Mouse (Mus musculus): ENCODE measurements around the gene Tmprss2.
"Not testable (repeated sequence)": the region's sequence is repeated elsewhere in the genome, so short reads cannot be mapped to it uniquely, and the experiment has no call there.

Tmprss2 gene

DNA sequence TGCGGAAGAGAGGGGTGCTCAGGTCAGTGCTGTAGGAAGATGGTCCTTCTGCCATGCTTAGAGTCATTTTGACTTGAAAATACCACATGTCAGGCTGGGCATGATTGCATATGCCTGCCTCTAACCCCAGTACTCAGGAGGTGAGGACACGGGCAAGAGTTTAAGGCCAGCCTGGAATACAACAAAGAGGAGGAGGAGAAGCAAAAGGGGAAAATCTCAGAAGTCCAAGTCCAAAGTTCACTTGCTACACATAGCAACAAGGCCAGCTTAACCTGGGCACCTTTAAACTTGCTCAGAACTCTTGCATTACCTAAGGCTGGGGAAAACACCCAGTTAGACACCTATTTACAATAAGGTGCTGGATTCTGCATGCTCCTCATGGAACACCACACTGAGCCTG lies 19.5 kb downstream of the Tmprss2 start:
- in situ Hi-C loops (cut with MboI, MseI) = no loop called here

DNA sequence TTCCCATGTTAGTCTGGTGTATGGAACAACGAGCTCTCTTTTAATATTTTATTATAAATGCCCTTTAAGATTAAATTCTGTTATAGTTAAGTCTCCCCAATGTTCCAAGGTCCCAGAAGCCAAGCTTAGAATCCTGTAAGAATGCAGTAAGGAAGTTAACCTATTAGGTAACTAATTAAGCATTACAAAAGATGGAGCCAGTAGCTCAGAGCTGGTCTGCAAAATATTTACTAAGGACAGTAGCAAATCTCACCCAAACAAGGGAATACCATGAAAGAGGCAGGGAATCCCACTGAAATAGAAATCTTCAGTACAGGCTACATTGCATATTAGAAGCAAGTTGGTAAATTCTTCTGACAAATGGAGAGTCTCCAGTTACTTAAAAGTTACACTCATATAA lies 28.1 kb downstream of the Tmprss2 start:
- in situ Hi-C loops (cut with MboI, MseI) = not testable (repeated sequence)

DNA sequence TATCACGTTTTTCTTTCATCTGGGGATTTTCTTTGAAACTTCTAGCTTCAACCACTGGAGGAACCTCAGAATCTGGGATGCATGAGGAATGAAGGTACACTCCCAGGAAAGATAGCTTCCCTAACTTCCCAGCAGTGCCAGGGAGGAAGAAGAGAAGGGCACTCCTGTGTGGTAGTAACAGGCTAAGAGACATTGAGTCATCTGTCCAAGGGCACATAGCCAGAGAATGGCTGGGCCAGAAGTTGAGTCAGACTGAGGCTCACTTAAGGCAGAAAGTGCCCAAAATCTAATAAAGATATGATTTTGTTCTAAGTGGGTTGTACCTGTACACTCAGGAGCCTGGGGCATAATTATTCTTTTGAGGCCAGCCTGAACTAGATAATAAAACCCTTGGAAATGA lies 41.6 kb downstream of the Tmprss2 start:
- in situ Hi-C loops (cut with MboI, MseI) = no loop called here

GRCm38 (mm10) chr16:97568662-97569061 lies 42.3 kb downstream of the Tmprss2 start:
- in situ Hi-C loops (cut with MboI, MseI) = no loop called here

DNA sequence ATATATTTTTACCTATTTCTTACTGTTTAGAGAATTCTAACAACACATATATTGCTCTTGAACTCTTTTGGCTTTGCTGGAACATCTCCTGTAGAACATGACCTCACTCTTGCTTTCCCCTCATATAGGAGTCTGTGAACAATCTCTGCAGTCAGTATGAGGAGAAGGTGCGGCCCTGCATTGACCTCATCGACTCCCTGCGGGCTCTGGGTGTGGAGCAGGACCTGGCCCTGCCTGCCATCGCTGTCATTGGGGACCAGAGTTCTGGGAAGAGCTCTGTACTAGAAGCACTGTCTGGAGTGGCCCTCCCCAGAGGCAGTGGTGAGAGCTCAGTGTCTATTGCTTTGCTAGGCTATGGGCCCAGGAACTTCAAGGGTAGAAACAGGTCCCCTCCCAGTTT lies 66.7 kb downstream of the Tmprss2 start:
- in situ Hi-C loops (cut with MboI, MseI) = no loop called here

GRCm38 (mm10) chr16:97536859-97537258 lies 74.1 kb downstream of the Tmprss2 start:
- in situ Hi-C loops (cut with MboI, MseI) = loop anchor here (5.0 kb wide), 1 partner anchor 310 kb away; no protein-coding TSS in a partner anchor

DNA sequence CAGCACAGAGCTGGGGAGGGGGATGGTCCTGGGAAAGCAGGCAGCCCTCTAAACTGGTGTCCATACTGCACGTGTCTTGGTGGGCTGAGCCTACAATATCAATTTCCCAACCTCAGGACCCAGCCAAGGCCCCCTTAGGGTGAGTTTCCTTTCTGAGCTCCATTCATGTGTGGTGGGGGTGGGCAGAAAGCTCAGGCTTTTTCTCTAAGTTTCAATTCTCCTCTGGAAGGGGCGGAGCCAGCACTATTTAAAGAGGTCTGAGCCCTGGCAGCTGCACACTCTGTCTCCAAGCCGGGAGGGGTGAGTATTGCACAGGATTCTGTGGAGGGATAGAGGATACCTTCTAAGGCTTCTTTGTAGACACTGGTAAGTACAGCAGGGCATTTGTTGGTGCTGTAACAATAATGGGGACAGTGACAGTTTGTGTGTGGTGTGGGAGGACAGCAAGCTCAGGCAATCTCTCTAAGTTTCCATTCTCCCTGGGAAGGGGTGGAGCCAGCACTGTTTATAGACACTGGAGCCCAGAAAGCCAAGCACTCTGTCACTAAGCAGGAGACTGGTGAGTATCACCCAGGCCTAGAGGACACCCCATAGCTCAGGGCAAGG lies 75.1 kb downstream of the Tmprss2 start:
- in situ Hi-C loops (cut with MboI, MseI) = loop anchor here (5.0 kb wide), 1 partner anchor 311 kb away; no protein-coding TSS in a partner anchor

DNA sequence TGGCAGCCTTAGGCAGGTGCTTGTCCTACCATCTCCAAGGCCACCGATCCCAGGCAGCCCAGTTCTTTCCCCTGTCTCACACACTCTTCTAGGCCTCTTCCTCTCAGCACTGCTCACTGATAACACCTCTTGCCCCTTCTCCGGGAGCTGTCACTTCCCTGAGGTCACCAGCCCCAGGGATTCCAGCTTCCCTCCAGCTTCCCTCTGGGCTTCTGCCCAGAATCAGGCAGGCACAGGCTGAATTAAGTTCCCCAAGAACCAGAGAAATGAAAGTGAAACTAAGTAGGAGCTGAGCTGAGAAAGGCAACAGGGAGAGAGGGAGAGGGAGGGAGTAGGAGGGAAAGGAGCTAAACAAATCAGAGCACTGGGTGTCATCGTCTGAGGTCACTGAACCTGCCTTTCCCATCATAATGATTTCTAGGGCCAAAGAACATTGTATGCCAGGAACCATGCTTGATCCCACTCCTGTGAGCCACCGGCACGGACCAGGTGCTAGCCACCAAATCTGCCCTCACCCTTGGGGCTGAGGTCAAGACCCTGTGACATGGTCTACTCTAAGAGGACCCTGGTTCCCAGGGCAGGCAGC lies 76.0 kb downstream of the Tmprss2 start:
- in situ Hi-C loops (cut with MboI, MseI) = loop anchor here (5.0 kb wide), 1 partner anchor 312 kb away; no protein-coding TSS in a partner anchor

DNA sequence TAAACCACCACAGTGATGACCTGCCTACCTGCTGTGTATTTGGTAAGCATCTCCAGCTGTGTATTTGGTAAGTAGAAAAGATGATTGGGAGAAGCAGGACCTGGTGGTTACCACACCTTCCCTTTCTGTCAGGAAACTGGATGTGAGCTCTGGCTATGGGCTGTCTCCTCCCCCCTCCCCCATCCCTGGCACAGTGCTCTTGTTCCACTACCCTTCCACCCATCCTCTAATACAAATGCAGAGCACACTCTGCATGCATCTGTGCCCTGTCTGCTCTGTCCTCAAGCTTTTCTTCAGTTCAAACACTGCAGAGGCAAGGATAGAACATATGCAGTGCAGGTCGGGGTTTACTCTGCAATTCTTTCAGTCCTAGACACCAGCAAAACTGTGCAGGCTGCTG lies 76.5 kb downstream of the Tmprss2 start:
- in situ Hi-C loops (cut with MboI, MseI) = no loop called here

DNA sequence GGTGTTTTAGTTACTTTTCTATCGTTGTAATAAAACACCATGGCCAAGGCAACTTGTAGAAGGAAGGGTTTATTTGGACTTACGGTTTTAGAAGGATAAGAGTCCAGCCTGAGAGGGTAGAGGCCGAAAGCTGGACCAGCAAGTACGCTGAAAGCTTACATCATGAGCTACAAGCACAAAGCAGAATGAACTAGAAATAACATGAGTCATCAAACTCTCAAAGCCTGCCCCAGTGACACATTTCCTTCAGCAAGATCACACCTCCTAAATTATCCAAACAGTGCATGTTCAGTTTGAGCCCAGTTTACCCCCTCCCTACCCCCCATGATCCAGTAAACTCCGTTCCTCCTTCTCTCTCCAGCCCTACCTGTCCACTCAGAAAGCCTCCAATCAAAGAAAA lies 77.2 kb downstream of the Tmprss2 start:
- in situ Hi-C loops (cut with MboI, MseI) = no loop called here

DNA sequence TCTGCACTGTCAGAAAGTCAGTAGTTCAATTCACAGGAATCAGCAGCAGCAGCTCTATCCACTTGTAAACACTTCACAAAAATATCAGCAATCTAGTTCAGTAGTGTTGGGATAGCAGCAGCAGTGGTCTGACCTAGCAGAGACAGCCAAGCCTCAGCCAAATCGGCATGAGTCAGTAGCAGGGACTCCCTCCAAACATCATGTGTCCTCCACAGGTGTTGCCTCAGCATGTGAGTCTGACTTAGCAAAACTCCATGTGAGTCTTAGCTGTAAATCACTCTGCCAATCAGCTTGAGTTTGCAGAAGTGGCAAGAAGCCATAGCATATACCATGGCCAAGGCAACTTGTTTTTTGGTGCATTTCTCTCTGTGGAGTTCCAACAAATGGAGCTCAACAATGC lies 77.9 kb downstream of the Tmprss2 start:
- in situ Hi-C loops (cut with MboI, MseI) = no loop called here

GRCm38 (mm10) chr16:97529241-97529640 lies 81.8 kb downstream of the Tmprss2 start:
- in situ Hi-C loops (cut with MboI, MseI) = no loop called here

DNA sequence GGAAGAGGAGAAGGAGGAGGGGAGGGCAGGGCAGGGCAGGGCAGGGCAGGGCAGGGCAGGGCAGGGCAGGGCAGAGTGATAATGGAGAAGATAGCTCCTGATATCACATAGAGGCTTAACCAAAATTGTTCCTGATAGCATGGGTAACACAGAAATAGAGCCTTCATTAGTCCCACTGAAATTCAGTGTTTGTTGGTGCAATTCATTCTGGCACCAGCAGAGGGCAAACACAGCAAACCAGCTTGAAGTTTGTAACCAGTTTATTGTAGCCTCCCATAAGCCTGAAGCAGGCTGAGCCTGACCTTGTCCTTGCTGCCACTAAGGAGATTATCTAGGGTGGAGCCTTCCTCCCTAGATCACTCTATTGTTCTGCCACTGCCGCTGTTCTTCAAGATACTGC lies 88.0 kb downstream of the Tmprss2 start:
- in situ Hi-C loops (cut with MboI, MseI) = loop anchor here (5.0 kb wide), 1 partner anchor 74 kb away; no protein-coding TSS in a partner anchor

DNA sequence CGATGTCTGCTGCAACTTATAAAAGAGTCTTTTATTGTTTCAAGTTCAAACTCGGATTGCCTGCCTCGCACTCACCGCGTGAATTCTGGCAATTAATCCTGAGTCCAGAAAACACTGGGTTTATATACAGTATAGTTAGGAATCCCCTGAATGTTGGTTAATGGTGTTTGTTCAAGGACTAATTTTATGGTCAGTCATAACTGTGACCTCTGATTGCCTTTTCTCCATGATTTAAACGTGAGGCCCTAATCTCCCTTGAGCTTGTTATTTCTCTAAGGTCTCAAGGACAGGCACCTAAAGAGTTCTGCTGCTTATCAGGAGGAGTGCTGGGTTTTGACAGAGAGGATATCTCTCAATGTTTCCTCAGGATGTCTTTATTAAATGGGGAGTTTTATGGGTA lies 89.0 kb downstream of the Tmprss2 start:
- in situ Hi-C loops (cut with MboI, MseI) = loop anchor here (5.0 kb wide), 1 partner anchor 75 kb away; no protein-coding TSS in a partner anchor

- in situ Hi-C loops (cut with MboI, MseI) = no loop called here
Observed at GRCm38 (mm10) chr16:97516341-97516740, 94.7 kb downstream of the Tmprss2 start.

Data from T-helper 1 cell (primary cell).